Comparison of ENCODE assay signal across 9 mouse cellular contexts in genomic region chr1:43269685-43270084, GRCm38 (mm10).
A peak's percentile ranks its signal among the peaks of the same experiment; 100 is the strongest.
DNase-seq lines count a peak whose midpoint lies in the region; ATAC-seq and TF ChIP-seq lines count a peak whose summit lies in the region.
"Had no signal": no experiment of that assay in that cellular context is flagged by ENCODE, and none has a peak within 500 bp of the region (broad histone marks: within the 10 kb centered on the region; RNA-seq: fewer than 3 reads in every experiment).

No protein-coding gene starts in this region.

- H3K9ac ChIP-seq in hindbrain, postnatal 0 days (replicated peaks; ENCODE audit: low read length) = no peak overlapping the region
- H3K9ac ChIP-seq in hindbrain, embryonic 13.5 days = no peak overlapping the region
- H3K9ac ChIP-seq in intestine, embryonic 15.5 days = no peak overlapping the region
- H3K9ac ChIP-seq: heart, embryonic 15.5 days; liver, embryonic 15.5 days had no signal

- 46% methylated on average over 7 of the region's 7 CpGs for WGBS in hindbrain, postnatal 0 days
- WGBS in hindbrain, embryonic 13.5 days = 41% methylated on average over 7 of the region's 7 CpGs
- 40% methylated on average over 7 of the region's 7 CpGs for WGBS in intestine, embryonic 15.5 days

- no peaks in the 10 kb centered on the region for H3K27me3 ChIP-seq in hindbrain, postnatal 0 days (ENCODE audit: insufficient read depth, low read length)
- H3K27me3 ChIP-seq in hindbrain, embryonic 13.5 days = no peaks in the 10 kb centered on the region
- no peaks in the 10 kb centered on the region for H3K27me3 ChIP-seq in intestine, embryonic 15.5 days (replicated peaks)
- H3K27me3 ChIP-seq: heart, embryonic 15.5 days had no signal

- no peaks in the 10 kb centered on the region for H3K36me3 ChIP-seq in hindbrain, postnatal 0 days (ENCODE audit: insufficient read depth, low read length)
- H3K36me3 ChIP-seq in hindbrain, embryonic 13.5 days = no peaks in the 10 kb centered on the region
- H3K36me3 ChIP-seq in intestine, embryonic 15.5 days = no peaks in the 10 kb centered on the region
- H3K36me3 ChIP-seq: heart, embryonic 15.5 days; liver, embryonic 15.5 days had no signal

- H3K27ac ChIP-seq in hindbrain, postnatal 0 days = no peak overlapping the region
- no peak overlapping the region for H3K27ac ChIP-seq in hindbrain, embryonic 13.5 days
- H3K27ac ChIP-seq in intestine, embryonic 15.5 days = no peak overlapping the region
- H3K27ac ChIP-seq: heart, embryonic 15.5 days; liver, embryonic 15.5 days had no signal

- no peak overlapping the region for H3K4me2 ChIP-seq in hindbrain, postnatal 0 days (ENCODE audit: low read depth, low read length)
- no peak overlapping the region for H3K4me2 ChIP-seq in hindbrain, embryonic 13.5 days
- no peak overlapping the region for H3K4me2 ChIP-seq in intestine, embryonic 15.5 days (replicated peaks)
- H3K4me2 ChIP-seq: heart, embryonic 15.5 days; liver, embryonic 15.5 days had no signal

- no peak overlapping the region for H3K4me3 ChIP-seq in hindbrain, postnatal 0 days (ENCODE audit: low read length)
- no peak overlapping the region for H3K4me3 ChIP-seq in hindbrain, embryonic 13.5 days
- H3K4me3 ChIP-seq in intestine, embryonic 15.5 days (replicated peaks) = no peak overlapping the region
- H3K4me3 ChIP-seq: heart, embryonic 15.5 days; liver, embryonic 15.5 days had no signal

- peak; percentile 38; the same call in 1 of the 2 replicates for TF ChIP-seq CTCF in hindbrain, postnatal 0 days (IDR thresholded peaks at IDR 0.05; ENCODE audit: low read depth)

- no peaks in the 10 kb centered on the region for H3K9me3 ChIP-seq in hindbrain, postnatal 0 days (ENCODE audit: low read length)
- no peaks in the 10 kb centered on the region for H3K9me3 ChIP-seq in hindbrain, embryonic 13.5 days
- no peaks in the 10 kb centered on the region for H3K9me3 ChIP-seq in intestine, embryonic 15.5 days
- H3K9me3 ChIP-seq: heart, embryonic 15.5 days; liver, embryonic 15.5 days had no signal

- H3K4me1 ChIP-seq in hindbrain, postnatal 0 days (ENCODE audit: insufficient read depth, low read length) = no peaks in the 10 kb centered on the region
- no peaks in the 10 kb centered on the region for H3K4me1 ChIP-seq in hindbrain, embryonic 13.5 days (replicated peaks)
- H3K4me1 ChIP-seq in intestine, embryonic 15.5 days (replicated peaks) = no peaks in the 10 kb centered on the region
- H3K4me1 ChIP-seq: liver, embryonic 15.5 days had no signal

- DNase-seq in hindbrain, postnatal 0 days (ENCODE audit: low spot score) = no peak
- DNase-seq in A20 (ENCODE audit: low read depth, low spot score) (peak; percentile 6), ES-CJ7 (ENCODE audit: low read depth, low spot score) (peak; percentile 85)
- DNase-seq in kidney, postnatal 36 days = peak; percentile 29 to 74

- no peak for ATAC-seq in hindbrain, postnatal 0 days
- no peak for ATAC-seq in hindbrain, embryonic 13.5 days (ENCODE audit: low FRiP score)
- ATAC-seq in intestine, embryonic 15.5 days = no peak
- ATAC-seq in megakaryocyte, adult 5-6 weeks (ENCODE audit: poor library complexity, severe bottlenecking) = no peak
